Mouse (Mus musculus) lung, embryonic 14.5 days (tissue): ENCODE data around the gene Agbl4. TPM values are rescaled to one million over a fixed set of nuclear protein-coding genes. Genes with fewer than 3 reads are reported as not detected.

ENCODE experiments used
- ATAC-seq: fragments of 200-750 bp; cut with Nextera tagmentation; 2 replicates; pipeline ENCODE4 v1.8.0; 2017; ENCODE audit warnings: mild to moderate bottlenecking, moderate TSS enrichment, moderate library complexity; ENCODE audit not compliant: insufficient read depth
- DNase-seq: peaks from one replicate; pipeline ENCODE4 v3.0.0-alpha.2; 2015
- H3K27ac ChIP-seq: fragments of 300-500 bp; sonication (generic); 2 replicates; pipeline ENCODE4 v1.5.1; 2014; ENCODE audit warnings: low read depth, mild to moderate bottlenecking, moderate library complexity
- H3K27me3 ChIP-seq: fragments of 300-500 bp; sonication (generic); 2 replicates; pipeline ENCODE4 v1.6.1; 2014; ENCODE audit warnings: low read length, control low read depth; ENCODE audit not compliant: insufficient read depth
- H3K36me3 ChIP-seq: fragments of 300-500 bp; sonication (generic); 2 replicates; pipeline ENCODE4 v1.6.1; 2014; ENCODE audit warnings: control low read depth; ENCODE audit not compliant: insufficient read depth
- H3K4me1 ChIP-seq: fragments of 300-500 bp; sonication (generic); 2 replicates; pipeline ENCODE4 v1.6.1; 2014; ENCODE audit warnings: antibody characterized with exemption, control low read depth; ENCODE audit not compliant: insufficient read depth
- H3K4me2 ChIP-seq: fragments of 300-500 bp; sonication (generic); 2 replicates; pipeline ENCODE4 v1.6.1; 2014; ENCODE audit warnings: mild to moderate bottlenecking
- H3K4me3 ChIP-seq: fragments of 300-500 bp; sonication (generic); 2 replicates; pipeline ENCODE4 v1.5.1; 2014; ENCODE audit warnings: low read depth, low read length
- H3K9ac ChIP-seq: fragments of 300-500 bp; sonication (generic); 2 replicates; pipeline ENCODE4 v1.6.1; 2014
- H3K9me3 ChIP-seq: fragments of 300-500 bp; sonication (generic); 2 replicates; pipeline ENCODE4 v1.6.1; 2016; ENCODE audit warnings: low read depth, low read length, control low read depth
- CTCF ChIP-seq: IDR thresholded peaks from 2 replicates; pipeline ENCODE4 v1.5.1; 2016; ENCODE audit warnings: antibody characterized with exemption, low read depth
- WGBS: fragments of 180-500 bp; shearing (Covaris S2); extraction: QIAGEN DNeasy Blood & Tissue Kit; methylation state at CpG from one replicate; pipeline ENCODE4 v1.1.7; 2014; 5-methylcytosine and 5-hydroxymethylcytosine counted together
- polyA plus RNA-seq: library from polyadenylated mRNA; unstranded; fragments of >200 nt; fragmentation: Nextera tagmentation; extraction: Ambion mirVana; gene quantifications from 2 replicates; pipeline ENCODE4 v1.2.1, GENCODE M21; 2014

The Agbl4 gene
- polyA plus RNA-seq, 1 experiment from 2014 or later, result 0.34 TPM

DNA sequence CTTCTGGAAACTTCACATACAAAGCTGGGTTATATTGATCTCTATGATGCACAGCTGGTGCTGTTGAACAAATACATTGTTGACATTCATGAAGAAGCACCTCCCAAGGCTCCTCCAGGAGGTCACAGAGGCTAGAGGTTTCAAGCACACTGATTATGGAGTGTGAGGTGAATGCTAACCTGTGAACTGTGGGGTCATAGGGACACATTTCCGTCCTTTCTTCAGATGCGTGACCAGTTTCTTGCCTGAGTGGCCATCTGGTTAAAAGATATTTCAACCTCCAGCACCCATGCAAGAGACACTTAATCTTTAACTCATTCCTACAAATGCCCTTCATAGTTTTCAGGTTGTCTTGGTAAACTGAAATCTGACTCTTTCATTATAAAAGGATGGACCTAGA, 985.6 kb downstream of the Agbl4 start:
- Histone ChIP-seq H3K27me3 (no peaks in the 10 kb centered on the region), H3K4me1 (no peaks in the 10 kb centered on the region), H3K36me3 (no peaks in the 10 kb centered on the region), H3K27ac (no peak overlapping the region), H3K4me3 (no peak overlapping the region), H3K9ac (no peak overlapping the region), H3K4me2 (no peak overlapping the region), H3K9me3 (no peaks in the 10 kb centered on the region)
- 62% methylated on average over 2 of the region's 2 CpGs for WGBS
- DNase-seq (no peak), ATAC-seq (no peak)
- TF ChIP-seq CTCF, result no peak

DNA sequence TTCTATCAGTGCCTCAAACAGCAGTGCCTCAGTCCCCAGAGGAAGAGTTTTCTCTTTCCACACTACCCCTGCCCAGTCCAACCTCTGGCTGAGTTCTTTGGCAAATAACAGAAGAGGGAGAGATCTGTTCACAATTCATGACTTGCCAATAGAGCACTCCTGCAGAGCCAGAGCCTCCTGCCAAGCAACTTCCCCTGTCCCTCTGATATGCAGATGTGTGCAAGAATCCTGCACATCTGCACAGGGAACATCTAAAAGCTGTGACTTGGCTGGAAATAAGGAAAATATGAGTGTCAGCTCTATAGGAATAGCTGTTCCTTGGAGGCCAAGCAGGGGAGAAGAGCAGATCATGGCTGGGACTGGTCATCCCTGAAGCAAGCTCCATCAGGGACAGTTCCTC, 993.3 kb downstream of the Agbl4 start:
- H3K36me3 ChIP-seq, result no peaks in the 10 kb centered on the region
- H3K27me3 ChIP-seq, result no peaks in the 10 kb centered on the region
- H3K9ac ChIP-seq, result no peak overlapping the region
- peak; percentile 15 for DNase-seq
- H3K27ac ChIP-seq, result no peak overlapping the region
- no peak for ATAC-seq
- H3K4me2 ChIP-seq, result no peak overlapping the region
- no peak overlapping the region for H3K4me3 ChIP-seq
- no peaks in the 10 kb centered on the region for H3K4me1 ChIP-seq
- TF ChIP-seq CTCF, result no peak
- no peaks in the 10 kb centered on the region for H3K9me3 ChIP-seq

DNA sequence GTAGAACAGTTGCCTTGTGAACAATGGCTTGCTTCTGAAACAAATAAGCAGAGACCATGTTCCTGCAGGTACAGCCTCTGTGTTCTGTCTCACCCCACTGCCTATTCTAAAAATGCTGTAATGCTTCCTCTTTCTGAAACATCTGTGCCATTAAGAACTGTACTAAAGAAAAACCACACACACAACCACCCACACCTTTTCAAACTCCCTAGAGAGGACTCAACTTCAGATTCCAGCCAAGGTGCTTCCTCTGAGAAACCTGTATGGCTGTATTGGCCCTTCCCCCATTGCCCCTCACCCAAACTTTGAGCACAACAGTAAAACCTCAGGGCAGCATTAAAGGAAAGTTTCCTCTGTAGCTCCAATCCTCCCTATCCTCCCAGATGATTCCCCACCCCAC, 1002.3 kb downstream of the Agbl4 start:
- TF ChIP-seq CTCF, result no peak
- no peak overlapping the region for H3K4me2 ChIP-seq
- no peak for ATAC-seq
- no peaks in the 10 kb centered on the region for H3K27me3 ChIP-seq
- no peaks in the 10 kb centered on the region for H3K4me1 ChIP-seq
- H3K36me3 ChIP-seq, result no peaks in the 10 kb centered on the region
- no peak for DNase-seq
- no peak overlapping the region for H3K27ac ChIP-seq
- H3K4me3 ChIP-seq, result no peak overlapping the region
- no peaks in the 10 kb centered on the region for H3K9me3 ChIP-seq
- no peak overlapping the region for H3K9ac ChIP-seq

DNA sequence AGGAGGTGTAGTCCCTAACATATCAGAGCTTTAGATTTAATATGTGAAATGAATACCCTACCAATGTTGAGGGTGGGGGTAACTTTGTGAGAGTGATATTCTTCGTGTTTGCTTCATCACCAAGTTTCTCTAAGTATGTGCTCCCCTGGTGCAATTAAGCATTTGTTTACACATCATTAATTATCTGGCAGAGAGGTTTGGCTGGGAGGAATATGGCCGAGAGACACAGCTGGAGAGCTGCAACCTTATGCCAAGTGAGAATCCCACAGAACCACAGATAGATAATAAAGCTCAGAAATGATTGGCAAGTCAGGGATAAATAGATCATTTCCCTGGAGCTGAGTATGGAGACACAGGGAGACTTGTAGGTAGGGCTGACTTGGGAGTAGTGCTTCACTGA, 1003.2 kb downstream of the Agbl4 start:
- Histone ChIP-seq H3K9ac (no peak overlapping the region), H3K36me3 (no peaks in the 10 kb centered on the region), H3K27me3 (no peaks in the 10 kb centered on the region), H3K27ac (no peak overlapping the region), H3K4me3 (no peak overlapping the region), H3K9me3 (no peaks in the 10 kb centered on the region), H3K4me2 (no peak overlapping the region), H3K4me1 (no peaks in the 10 kb centered on the region)
- no peak for DNase-seq
- 21% methylated on average over 2 of the region's 2 CpGs for whole genome bisulfite sequencing
- no peak for TF ChIP-seq CTCF
- no peak for ATAC-seq

DNA sequence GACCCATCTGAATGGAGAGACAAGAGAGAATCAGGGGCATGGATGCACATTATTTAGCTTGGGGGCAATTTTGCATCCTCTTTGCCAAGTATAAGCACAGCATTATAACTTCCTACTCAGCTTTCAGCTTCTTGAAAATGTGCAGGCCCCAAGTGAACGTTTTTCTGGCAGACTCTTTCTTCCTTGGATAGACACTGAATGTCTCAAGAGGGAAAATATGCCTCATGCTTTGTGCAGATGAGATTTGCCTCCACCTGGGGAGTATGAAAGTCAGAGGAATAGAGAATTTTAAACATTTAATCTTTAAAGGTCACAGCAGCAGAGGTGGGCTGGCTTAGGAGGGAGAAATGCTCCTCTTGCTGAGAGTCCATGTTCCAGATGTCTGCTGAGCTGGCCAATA, 1005.8 kb downstream of the Agbl4 start:
- no peaks in the 10 kb centered on the region for H3K36me3 ChIP-seq
- no peaks in the 10 kb centered on the region for H3K9me3 ChIP-seq
- no peak overlapping the region for H3K27ac ChIP-seq
- ATAC-seq, result no peak
- H3K27me3 ChIP-seq, result no peaks in the 10 kb centered on the region
- TF ChIP-seq CTCF, result no peak
- no peak for DNase-seq
- H3K4me2 ChIP-seq, result no peak overlapping the region
- 29% methylated on average over 1 of the region's 1 CpGs for WGBS
- no peaks in the 10 kb centered on the region for H3K4me1 ChIP-seq
- H3K4me3 ChIP-seq, result no peak overlapping the region
- no peak overlapping the region for H3K9ac ChIP-seq

DNA sequence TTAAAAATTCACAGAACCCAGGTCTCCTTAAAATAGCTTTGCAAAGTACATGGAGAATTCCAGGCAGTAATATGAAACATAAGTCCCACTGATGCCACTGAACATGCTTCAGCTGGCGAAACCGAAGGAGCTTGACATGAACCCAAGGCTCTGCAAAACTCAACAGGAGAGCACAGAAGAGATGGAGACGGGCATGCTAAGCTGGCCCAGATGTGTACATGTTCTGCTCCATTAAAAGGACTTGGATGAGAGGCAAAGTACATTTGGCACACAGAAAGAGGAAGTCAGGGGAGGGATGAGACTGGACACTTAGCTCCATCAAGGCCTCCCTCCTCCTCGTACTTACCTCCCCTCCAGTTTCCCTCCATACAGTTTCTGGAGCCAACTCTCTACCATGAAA, 1013.3 kb downstream of the Agbl4 start:
- H3K4me2 ChIP-seq, result no peak overlapping the region
- no peak overlapping the region for H3K27ac ChIP-seq

DNA sequence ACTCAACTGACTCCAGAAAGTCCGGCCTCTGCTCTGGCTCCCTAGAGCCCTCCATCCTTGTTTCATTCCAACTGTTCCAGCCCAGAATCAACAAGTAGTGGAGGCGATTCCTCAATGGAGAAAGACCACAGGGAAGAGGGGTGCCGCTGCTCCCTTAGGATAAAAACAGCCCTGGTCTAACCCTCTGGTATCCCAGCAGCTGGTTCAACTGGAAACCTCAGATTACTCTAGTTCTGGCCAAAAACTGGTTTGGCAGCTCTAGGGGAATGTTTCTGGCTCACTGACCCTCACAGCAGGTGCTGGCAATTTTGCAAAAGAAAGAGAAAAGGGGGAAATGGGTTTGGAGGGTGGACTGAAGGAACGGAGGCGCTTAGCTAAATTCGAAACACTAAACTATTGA, 1016.9 kb downstream of the Agbl4 start:
- Histone ChIP-seq H3K4me1 (no peaks in the 10 kb centered on the region), H3K4me2 (peak overlapping the region; percentile 62), H3K4me3 (peak overlapping the region; percentile 74), H3K27ac (peak overlapping the region; percentile 80), H3K36me3 (peaks cover 12% of the 10 kb centered on the region; the same call in 1 of the 2 replicates), H3K27me3 (no peaks in the 10 kb centered on the region), H3K9me3 (no peaks in the 10 kb centered on the region), H3K9ac (peak overlapping the region; percentile 92)
- TF ChIP-seq CTCF, result no peak
- no peak for DNase-seq
- WGBS, result under 1% methylated on average over 6 of the region's 6 CpGs
- peak; percentile 55 for ATAC-seq

More for the DNA sequence above, 1013.3 kb downstream of the Agbl4 start:
- Histone ChIP-seq H3K36me3 (no peaks in the 10 kb centered on the region), H3K4me1 (no peaks in the 10 kb centered on the region), H3K27me3 (no peaks in the 10 kb centered on the region), H3K4me3 (no peak overlapping the region), H3K9ac (no peak overlapping the region), H3K9me3 (no peaks in the 10 kb centered on the region)
- no peak for ATAC-seq
- no peak for DNase-seq
- no peak for TF ChIP-seq CTCF
- WGBS, result 77% methylated on average over 4 of the region's 4 CpGs
